Mouse (Mus musculus): ENCODE data around the gene Bsdc1. TPM values are rescaled to one million over a fixed set of nuclear protein-coding genes. Genes with fewer than 3 reads are reported as not detected.

Bsdc1 gene
- polyA plus RNA-seq, 1 experiment: 33.0 TPM

DNA sequence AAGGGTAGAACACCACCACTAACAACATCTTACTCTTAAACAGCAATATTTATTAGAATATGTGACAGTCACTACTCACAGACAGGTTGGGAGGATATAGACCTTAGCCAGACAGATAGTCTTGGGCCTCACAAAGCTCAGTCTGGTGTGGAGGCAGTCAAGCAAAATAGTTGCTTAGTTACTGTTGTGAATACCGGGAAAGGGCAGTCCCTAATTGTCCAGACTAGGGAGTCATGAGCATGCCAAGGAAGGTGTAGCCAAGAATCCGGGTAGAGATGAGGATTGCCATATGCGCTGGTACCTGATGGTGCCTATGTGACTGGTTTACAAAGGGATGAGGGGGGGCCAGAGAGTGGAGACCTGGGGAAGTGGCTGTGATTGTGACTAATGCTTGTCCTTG lies 737 bp downstream of the Bsdc1 start:
- TF ChIP-seq GATA1 (IDR thresholded peaks at IDR 0.05; ENCODE audit: low read length): no peak

GRCm38 (mm10) chr4:129463097-129464059 lies 2.0 kb downstream of the Bsdc1 start:
- no peak for TF ChIP-seq GATA1 (IDR thresholded peaks at IDR 0.05; ENCODE audit: low read length)

- no peak for TF ChIP-seq GATA1 (IDR thresholded peaks at IDR 0.05; ENCODE audit: low read length)
Observed at GRCm38 (mm10) chr4:129464286-129464815, 3.0 kb downstream of the Bsdc1 start.

DNA sequence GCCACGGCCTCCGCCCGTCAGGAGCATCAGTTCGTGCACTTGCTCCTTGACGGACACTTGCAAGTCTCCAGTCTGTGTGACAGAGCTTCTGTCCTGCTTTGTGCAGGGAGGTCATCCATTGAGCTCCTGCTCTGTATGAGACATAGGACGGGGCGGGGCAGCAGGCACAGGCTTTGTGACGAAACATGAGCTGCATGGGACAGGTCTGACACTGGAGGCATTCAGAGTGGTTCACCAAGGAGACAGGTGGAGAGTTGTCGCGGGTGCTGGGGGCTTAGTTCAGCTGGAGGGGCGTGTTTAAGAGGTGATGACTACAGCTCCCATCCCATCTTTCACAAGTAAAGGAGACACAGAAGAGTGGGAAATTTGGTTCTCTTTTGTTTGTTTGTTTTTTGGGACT lies 14.7 kb downstream of the Bsdc1 start:
- no peak for TF ChIP-seq GATA1 (IDR thresholded peaks at IDR 0.05; ENCODE audit: low read length)

DNA sequence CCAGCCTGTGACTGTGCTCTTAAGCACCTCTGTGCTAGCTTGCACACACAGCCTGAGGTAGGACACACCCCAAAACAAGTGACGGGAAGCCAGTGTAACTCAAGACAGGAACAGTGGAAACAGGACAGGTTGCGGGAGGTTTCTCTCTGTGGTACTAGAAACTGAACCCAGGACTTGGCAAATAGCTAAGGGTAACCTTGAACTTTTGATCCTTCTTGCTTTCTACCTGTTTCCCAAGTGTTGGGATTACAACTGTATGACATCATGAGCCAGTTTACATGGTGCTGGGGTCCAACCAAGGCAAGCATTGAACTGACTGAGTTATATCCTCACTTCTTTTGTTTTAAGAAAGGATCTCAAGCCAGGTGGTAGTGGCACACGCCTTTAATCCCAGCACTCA lies 18.5 kb downstream of the Bsdc1 start:
- no peak for TF ChIP-seq GATA1 (IDR thresholded peaks at IDR 0.05; ENCODE audit: low read length)

DNA sequence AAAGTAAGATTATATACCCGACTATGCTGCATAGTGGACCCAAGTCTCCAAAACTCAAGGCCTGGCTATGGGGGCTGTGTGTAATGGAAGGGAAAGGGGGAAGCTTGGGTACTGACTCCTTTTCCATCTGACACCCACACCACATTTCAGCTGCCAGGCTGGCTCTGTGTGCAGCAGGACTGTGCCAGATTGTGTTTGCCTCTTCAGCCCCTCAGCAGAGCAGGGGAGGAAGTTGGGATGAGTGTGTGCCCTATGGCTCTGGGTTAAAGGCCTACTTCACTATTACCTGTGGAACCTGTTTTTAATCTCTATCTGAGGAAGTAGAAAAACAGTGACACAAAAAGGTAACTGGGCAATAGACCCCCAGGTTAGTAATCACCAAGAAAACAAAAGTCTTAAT lies 19.7 kb downstream of the Bsdc1 start:
- TF ChIP-seq GATA1 (IDR thresholded peaks at IDR 0.05; ENCODE audit: low read length): no peak

DNA sequence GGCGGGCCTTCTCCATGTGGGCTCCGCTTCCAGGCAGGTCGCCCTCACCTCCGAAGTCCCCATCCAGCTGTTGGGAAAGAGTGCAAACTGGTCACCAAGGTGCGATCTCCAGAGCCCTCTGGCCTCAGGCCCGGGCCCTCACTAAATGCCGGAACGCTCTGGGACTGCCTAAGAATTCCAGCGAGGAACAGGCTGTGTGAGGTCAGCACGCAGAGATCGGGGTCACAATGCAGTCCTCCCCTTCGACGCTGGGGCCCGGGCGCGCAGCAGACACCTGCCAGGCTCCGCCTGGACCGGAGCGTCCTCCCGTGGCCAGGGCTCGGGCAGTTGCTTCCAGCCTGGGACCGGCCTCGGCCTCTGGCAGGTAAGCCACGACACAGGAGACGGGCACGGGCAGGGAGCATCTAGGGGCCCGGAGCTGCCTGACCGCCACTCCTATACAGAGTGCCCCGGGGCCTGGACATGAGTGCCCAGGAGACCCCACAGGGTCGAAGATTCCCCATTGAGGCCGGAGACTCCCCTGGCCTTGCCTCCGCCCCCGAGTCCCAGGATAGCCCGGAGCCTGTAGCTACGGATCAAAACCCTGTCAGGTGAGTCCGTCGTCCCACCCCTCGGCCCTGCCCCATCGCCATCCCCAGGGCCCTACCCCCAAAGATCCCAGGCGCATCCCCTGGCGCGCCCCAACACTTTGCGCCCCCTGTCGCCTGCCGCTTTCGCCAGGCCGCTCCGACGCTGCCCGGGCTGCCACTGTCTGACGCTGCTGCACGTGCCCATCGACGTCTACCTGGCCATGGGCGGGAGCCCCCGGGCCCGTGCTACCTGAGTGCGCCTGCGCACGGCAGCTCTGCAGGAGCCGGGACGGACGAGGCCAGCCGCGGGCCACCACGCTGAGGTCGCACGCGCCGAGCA lies 29.8 kb downstream of the Bsdc1 start, which contains the start of the genes Tssk3 and Fam229a:
Gene Tssk3 (minus strand): TSS at position 51 of the 909 bp plus-strand sequence.
Gene Fam229a (plus strand): TSS at position 219 of the 909 bp plus-strand sequence.
- TF ChIP-seq GATA1 (IDR thresholded peaks at IDR 0.05; ENCODE audit: low read length): no peak

DNA sequence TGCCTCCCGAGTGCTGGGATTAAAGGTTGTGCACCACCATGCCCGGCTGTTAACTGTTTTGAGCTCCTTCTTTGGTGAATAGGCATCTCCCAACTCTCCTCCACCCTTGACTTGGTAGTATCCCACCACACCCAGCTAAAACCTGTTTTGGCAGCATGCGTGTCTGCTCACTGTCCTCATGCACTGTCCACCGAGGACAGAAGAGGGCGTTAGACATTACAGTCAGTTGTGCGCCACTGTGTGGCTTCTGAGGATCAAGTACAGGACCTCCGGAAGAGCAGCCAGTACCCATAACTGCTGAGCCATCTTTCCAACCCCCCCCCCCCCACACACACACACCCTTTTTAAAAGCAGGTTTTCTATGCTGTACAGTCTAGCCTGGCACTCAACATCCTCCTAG lies 33.3 kb downstream of the Bsdc1 start:
- no peak for TF ChIP-seq GATA1 (IDR thresholded peaks at IDR 0.05; ENCODE audit: low read length)

DNA sequence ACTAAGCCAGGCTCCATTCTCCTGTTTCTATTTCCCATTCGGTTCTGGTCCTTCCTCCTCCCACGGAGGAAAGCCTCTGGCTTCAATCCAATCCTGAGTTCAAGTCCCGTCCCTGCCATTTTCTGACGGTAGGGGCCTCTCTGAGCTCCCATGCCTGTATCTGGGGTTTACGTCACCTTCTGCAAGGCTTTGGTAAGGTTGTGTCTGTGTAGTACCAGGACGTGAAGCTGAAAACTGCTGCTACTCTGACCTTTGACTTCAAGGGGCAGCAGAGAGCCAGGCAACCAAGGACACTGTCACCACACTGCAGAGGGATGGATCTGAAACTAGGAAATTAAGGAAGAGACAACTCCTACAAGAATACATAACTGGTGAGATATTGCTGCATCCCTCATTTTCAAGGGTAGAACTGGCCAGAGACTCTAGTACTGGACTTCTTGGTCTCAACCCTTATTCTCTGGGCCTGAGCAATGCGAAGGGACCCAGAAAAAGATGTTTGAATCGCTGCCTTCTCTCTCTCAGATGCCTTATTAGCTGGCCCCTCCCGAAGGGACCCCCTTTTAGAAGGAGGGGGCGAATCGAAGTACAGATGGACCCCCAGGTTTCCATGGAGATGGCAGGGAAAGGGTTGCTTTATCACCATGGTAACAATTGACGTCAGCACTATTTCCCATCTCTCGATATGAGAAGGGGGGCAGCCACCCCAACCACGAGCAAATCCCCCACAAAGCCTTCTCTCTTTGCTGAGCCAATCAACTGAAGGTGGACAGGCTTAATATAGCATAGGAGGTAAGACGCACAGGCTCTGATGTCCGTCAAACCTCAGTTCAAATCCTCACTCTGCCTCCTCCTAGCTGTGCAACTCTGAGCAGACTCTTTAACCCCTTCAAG lies 34.5 kb downstream of the Bsdc1 start:
- no peak for TF ChIP-seq GATA1 (IDR thresholded peaks at IDR 0.05; ENCODE audit: low read length)

DNA sequence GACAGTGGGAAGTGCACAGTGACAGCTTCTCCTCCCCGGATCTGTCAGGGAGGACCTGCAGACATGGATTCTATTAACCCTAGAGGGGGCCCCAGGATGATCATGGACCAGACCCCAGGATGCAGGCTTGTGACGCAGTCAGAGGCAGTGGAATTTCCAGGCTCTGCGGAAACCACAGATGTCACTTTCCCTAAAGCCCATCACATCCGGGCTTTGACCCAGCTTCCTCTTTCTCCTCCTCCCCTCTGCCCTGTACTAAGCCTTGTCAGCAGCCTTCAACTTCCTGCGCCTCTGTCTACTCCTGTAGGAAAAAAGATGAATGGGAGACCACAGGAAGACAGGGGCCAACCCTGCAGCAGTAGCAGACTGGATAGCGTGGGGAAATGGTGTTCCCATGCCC lies 35.2 kb downstream of the Bsdc1 start:
- TF ChIP-seq GATA1 (IDR thresholded peaks at IDR 0.05; ENCODE audit: low read length): no peak

DNA sequence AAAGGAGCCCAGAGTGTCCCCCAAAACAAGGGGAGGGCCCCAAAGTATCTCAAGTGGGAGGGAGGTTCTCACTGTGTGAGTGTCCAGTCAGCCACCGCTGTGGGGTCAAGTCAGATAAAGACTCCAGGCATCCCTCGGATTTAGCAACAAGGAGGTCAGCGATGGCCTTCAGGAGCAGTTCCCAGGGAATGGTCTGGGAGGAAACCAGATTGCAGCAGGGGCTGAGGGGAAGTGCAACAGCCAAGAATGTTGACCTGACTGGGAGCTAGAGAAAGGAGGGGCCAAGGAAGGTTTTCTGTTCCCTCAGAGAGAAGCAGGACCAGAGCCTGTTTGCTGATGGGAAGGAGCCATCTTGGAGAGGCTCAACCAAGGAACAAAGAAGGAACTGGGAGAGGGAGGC lies 37.6 kb downstream of the Bsdc1 start:
- TF ChIP-seq GATA1 (IDR thresholded peaks at IDR 0.05; ENCODE audit: low read length): no peak

DNA sequence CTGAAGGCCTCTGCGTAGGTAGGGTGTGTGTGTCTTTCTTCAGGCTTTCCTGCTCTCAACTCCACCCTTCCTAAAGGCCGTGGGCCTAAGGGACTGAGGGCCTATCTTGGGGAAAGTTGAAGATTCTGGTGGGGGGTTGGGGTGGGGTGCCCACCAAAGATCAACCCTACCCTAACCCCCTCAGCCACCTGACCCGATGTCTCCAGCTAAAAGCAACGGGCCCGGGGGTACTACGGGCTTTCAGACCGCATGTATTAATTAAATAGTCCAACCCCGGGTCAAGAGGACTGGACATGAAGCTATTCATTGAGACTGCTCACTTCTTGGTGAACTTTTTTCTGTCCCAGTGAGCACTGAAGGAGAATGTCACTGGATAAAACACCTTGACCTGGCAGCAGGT lies 38.6 kb downstream of the Bsdc1 start:
- no peak for TF ChIP-seq GATA1 (IDR thresholded peaks at IDR 0.05; ENCODE audit: low read length)

GRCm38 (mm10) chr4:129500607-129501566 lies 39.5 kb downstream of the Bsdc1 start:
- TF ChIP-seq GATA1 (IDR thresholded peaks at IDR 0.05; ENCODE audit: low read length): no peak
